Mouse (Mus musculus): ENCODE measurements around the gene Ppif.

The Ppif gene

GRCm38 (mm10) chr14:25693888-25694568 is at the start of gene Ppif:
Ppif (plus strand) TSS chr14:25694154.
- peak; percentile 95 for DNase-seq (ENCODE audit: low read depth, low spot score)

GRCm38 (mm10) chr14:25645717-25646116 is 48.2 kb upstream of the Ppif start:
- no peak for DNase-seq (ENCODE audit: low read depth, low spot score)

- peak; percentile 87 for DNase-seq (ENCODE audit: low read depth, low spot score)
Observed at GRCm38 (mm10) chr14:25646161-25646621, 47.8 kb upstream of the Ppif start.

- DNase-seq (ENCODE audit: low read depth, low spot score), result no peak
Observed at GRCm38 (mm10) chr14:25651131-25651530, 42.8 kb upstream of the Ppif start.

GRCm38 (mm10) chr14:25651905-25652304 is 42.0 kb upstream of the Ppif start:
- DNase-seq (ENCODE audit: low read depth, low spot score), result no peak

GRCm38 (mm10) chr14:25654401-25655197 is 39.4 kb upstream of the Ppif start:
- DNase-seq (ENCODE audit: low read depth, low spot score), result no peak

- DNase-seq (ENCODE audit: low read depth, low spot score), result no peak
Observed at GRCm38 (mm10) chr14:25660661-25661060, 33.3 kb upstream of the Ppif start.

- no peak for DNase-seq (ENCODE audit: low read depth, low spot score)
Observed at GRCm38 (mm10) chr14:25661185-25661920, 32.6 kb upstream of the Ppif start.

- DNase-seq (ENCODE audit: low read depth, low spot score), result no peak
Observed at GRCm38 (mm10) chr14:25663649-25664309, 30.2 kb upstream of the Ppif start.

- DNase-seq (ENCODE audit: low read depth, low spot score), result no peak
Observed at GRCm38 (mm10) chr14:25664310-25664695, 29.7 kb upstream of the Ppif start.

- DNase-seq (ENCODE audit: low read depth, low spot score), result no peak
Observed at GRCm38 (mm10) chr14:25665314-25665970, 28.5 kb upstream of the Ppif start.

- DNase-seq (ENCODE audit: low read depth, low spot score), result peak; percentile 29
Observed at GRCm38 (mm10) chr14:25666668-25667376, 27.1 kb upstream of the Ppif start.

- DNase-seq (ENCODE audit: low read depth, low spot score), result no peak
Observed at GRCm38 (mm10) chr14:25667587-25667986, 26.4 kb upstream of the Ppif start.

GRCm38 (mm10) chr14:25679625-25680024 is 14.3 kb upstream of the Ppif start:
- DNase-seq (ENCODE audit: low read depth, low spot score), result no peak

- DNase-seq (ENCODE audit: low read depth, low spot score), result no peak
Observed at GRCm38 (mm10) chr14:25682020-25682419, 11.9 kb upstream of the Ppif start.

GRCm38 (mm10) chr14:25686216-25686945 is 7.6 kb upstream of the Ppif start:
- no peak for DNase-seq (ENCODE audit: low read depth, low spot score)

GRCm38 (mm10) chr14:25686983-25687901 is 6.7 kb upstream of the Ppif start:
- DNase-seq (ENCODE audit: low read depth, low spot score), result no peak

GRCm38 (mm10) chr14:25693271-25693887 is 575 bp upstream of the Ppif start:
- no peak for DNase-seq (ENCODE audit: low read depth, low spot score)
